Mouse (Mus musculus) neural tube, embryonic 14.5 days (tissue): ENCODE results near the gene Col19a1. TPM values are rescaled to one million over a fixed set of nuclear protein-coding genes. Genes with fewer than 3 reads are reported as not detected.
"Not testable (repeated sequence)": the region's sequence is repeated elsewhere in the genome, so short reads cannot be mapped to it uniquely, and the experiment has no call there.

ENCODE experiments used
- ATAC-seq: fragments of 200-750 bp; cut with Nextera tagmentation; 2 replicates; pipeline ENCODE4 v1.8.0; 2017; ENCODE audit warnings: low read depth, mild to moderate bottlenecking, moderate TSS enrichment, moderate library complexity
- H3K27ac ChIP-seq: fragments of 300-500 bp; sonication (generic); 2 replicates; pipeline ENCODE4 v1.5.1; 2014; ENCODE audit warnings: low read depth, mild to moderate bottlenecking, control low read depth, low read length, moderate library complexity, mixed read lengths
- H3K27me3 ChIP-seq: fragments of 300-500 bp; sonication (generic); 2 replicates; pipeline ENCODE4 v1.6.1; 2014; ENCODE audit warnings: low read length; ENCODE audit not compliant: control insufficient read depth, insufficient read depth
- H3K36me3 ChIP-seq: fragments of 300-500 bp; sonication (generic); 2 replicates; pipeline ENCODE4 v1.6.1; 2014; ENCODE audit warnings: low read length, mixed read lengths; ENCODE audit not compliant: control insufficient read depth, insufficient read depth
- H3K4me1 ChIP-seq: fragments of 300-500 bp; sonication (generic); 2 replicates; pipeline ENCODE4 v1.6.1; 2014; ENCODE audit warnings: low read length; ENCODE audit not compliant: control insufficient read depth, insufficient read depth
- H3K4me2 ChIP-seq: fragments of 300-500 bp; sonication (generic); 2 replicates; pipeline ENCODE4 v1.6.1; 2014; ENCODE audit warnings: mild to moderate bottlenecking, low read depth, low read length, control low read depth
- H3K4me3 ChIP-seq: fragments of 300-500 bp; sonication (generic); 2 replicates; pipeline ENCODE4 v1.5.1; 2014; ENCODE audit warnings: low read depth, low read length, control low read depth, mixed read lengths
- H3K9ac ChIP-seq: fragments of 300-500 bp; sonication (generic); replicated peaks from 2 replicates; pipeline ENCODE4 v1.6.1; 2014; ENCODE audit warnings: low read depth, mild to moderate bottlenecking, control low read depth, low read length, mixed read lengths
- H3K9me3 ChIP-seq: fragments of 300-500 bp; sonication (generic); 2 replicates; pipeline ENCODE4 v1.6.1; 2016; ENCODE audit warnings: low read length; ENCODE audit not compliant: control insufficient read depth
- WGBS: fragments of 180-500 bp; shearing (Covaris S2); extraction: QIAGEN DNeasy Blood & Tissue Kit; methylation state at CpG from one replicate; pipeline ENCODE4 v1.1.7; 2014; 5-methylcytosine and 5-hydroxymethylcytosine counted together
- polyA plus RNA-seq: library from polyadenylated mRNA; unstranded; fragments of >200 nt; fragmentation: Nextera tagmentation; extraction: Ambion mirVana; gene quantifications from 2 replicates; pipeline ENCODE4 v1.2.1, GENCODE M21; 2014

Col19a1 gene
- polyA plus RNA-seq = 1.2 and 2.1 TPM in 2 replicates

DNA sequence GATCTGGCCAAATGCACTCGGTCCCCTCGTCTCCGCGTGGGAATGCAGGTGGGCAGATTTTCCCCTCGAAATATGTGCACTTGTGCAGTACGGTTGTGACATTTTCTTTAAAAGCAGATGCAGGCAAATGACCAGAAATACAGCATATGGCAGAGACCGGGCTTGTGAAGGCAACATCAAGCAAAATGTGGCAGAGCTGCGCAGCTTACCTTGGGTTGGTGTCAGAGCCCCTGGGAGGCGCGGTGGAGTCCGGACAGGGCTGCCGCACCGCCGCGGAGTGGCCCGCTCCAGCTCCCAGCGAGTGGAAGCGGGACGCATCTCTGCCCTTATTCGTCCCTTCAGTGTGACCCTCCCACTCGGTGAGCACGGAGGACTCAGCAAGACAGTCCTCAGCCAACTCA lies at the start of gene Col19a1:
TSS of gene Col19a1 (minus strand) at position 332 of the 401 bp plus-strand sequence.
- WGBS = 1% methylated on average over 22 of the region's 22 CpGs
- ATAC-seq = peak; percentile 45; the same call in 1 of the 2 replicates
- Histone ChIP-seq H3K4me3 (peak within 1 kb of the TSS; percentile 63), H3K4me1 (peaks cover 6% of the 10 kb centered on the region; the same call in 1 of the 2 replicates), H3K9ac (peak within 1 kb of the TSS; percentile 63), H3K36me3 (no peaks in the 10 kb centered on the region), H3K9me3 (no peaks in the 10 kb centered on the region), H3K27me3 (peaks cover 26% of the 10 kb centered on the region), H3K27ac (no peak within 1 kb of the TSS), H3K4me2 (peak within 1 kb of the TSS; percentile 99)

DNA sequence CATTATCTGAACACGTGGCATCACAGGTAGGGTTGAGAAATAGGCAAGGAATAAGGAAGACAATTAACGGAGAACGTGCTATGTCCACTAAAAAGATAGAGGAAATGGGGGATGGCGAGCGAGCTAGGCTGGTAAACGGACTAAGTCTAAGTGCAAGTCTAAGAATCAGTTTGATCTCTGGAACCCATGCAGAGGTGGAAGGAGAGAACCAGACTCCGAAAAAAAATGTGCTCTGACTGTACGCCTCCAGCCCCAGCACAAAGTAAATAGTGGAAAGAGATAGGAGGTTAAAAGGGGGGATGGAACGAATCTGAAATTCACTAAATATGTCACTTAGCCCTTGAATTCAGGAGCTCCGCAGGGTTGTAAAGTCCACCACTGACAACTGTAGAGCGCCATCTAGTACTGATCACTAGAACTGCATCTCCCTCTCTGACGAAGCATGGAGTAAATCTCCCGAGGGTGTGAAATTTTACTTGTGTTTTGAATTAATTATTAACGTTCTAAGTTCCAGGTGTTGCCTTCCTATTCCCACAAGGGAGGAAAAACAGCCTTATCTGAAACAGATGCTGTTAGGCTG lies 46.4 kb upstream of the Col19a1 start:
- no peaks in the 10 kb centered on the region for H3K9me3 ChIP-seq
- H3K4me1 ChIP-seq = no peaks in the 10 kb centered on the region
- ATAC-seq = no peak
- H3K27me3 ChIP-seq = no peaks in the 10 kb centered on the region
- H3K27ac ChIP-seq = no peak overlapping the region
- no peak overlapping the region for H3K9ac ChIP-seq
- no peak overlapping the region for H3K4me3 ChIP-seq
- WGBS = 41% methylated on average over 14 of the region's 14 CpGs
- no peak overlapping the region for H3K4me2 ChIP-seq
- no peaks in the 10 kb centered on the region for H3K36me3 ChIP-seq

DNA sequence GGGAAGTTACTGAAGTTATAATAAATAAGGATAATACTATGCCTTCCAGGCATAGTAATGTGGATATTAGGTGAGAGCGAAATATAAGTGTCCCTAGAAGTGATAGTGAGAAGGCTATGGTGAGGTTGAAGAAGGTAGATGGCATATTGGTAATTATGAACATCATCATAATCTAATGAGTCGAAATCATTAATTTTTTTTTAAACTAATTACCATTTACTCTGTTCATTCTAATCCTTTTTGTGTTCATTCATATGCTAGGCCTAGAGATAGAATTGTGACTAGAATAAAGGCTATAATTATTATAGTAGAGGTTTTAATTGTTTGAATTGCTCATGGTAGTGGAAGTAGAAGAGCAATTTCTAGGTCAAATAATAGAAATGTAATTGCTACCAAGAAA lies 25.3 kb upstream of the Col19a1 start:
- ATAC-seq = not testable (repeated sequence)

DNA sequence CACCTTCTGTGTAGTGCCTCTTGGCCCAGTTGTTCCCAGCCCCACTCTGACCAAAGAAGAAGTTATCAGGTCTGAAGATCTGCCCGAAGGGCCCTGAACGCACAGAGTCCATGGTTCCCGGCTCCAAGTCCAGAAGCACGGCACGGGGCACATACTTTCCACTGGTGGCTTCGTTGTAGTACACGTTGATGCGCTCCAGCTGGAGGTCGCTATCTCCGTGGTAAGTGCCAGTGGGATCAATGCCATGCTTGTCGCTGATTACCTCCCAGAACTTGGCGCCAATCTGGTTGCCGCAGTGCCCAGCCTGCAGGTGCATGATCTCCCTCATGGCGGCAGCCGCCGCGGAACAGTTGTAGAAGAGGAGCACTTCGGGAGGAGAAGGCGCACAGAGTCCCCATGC lies 7.8 kb upstream of the Col19a1 start:
- no peak overlapping the region for H3K9ac ChIP-seq
- no peak overlapping the region for H3K4me2 ChIP-seq
- no peaks in the 10 kb centered on the region for H3K27me3 ChIP-seq
- H3K4me3 ChIP-seq = no peak overlapping the region
- 98% methylated on average over 19 of the region's 19 CpGs for WGBS
- ATAC-seq = no peak
- 0 out of 2 replicates have a peak, but pooled peaks cover 2% of the 10 kb centered on the region for H3K9me3 ChIP-seq
- H3K36me3 ChIP-seq = no peaks in the 10 kb centered on the region
- H3K4me1 ChIP-seq = no peaks in the 10 kb centered on the region
- H3K27ac ChIP-seq = no peak overlapping the region

More for the DNA sequence above, 25.3 kb upstream of the Col19a1 start:
- H3K9ac ChIP-seq, H3K4me2 ChIP-seq, H3K27me3 ChIP-seq, H3K4me1 ChIP-seq, H3K36me3 ChIP-seq, H3K9me3 ChIP-seq, H3K27ac ChIP-seq, H3K4me3 ChIP-seq: not testable (repeated sequence)
- 1% methylated on average over 1 of the region's 2 CpGs for WGBS

DNA sequence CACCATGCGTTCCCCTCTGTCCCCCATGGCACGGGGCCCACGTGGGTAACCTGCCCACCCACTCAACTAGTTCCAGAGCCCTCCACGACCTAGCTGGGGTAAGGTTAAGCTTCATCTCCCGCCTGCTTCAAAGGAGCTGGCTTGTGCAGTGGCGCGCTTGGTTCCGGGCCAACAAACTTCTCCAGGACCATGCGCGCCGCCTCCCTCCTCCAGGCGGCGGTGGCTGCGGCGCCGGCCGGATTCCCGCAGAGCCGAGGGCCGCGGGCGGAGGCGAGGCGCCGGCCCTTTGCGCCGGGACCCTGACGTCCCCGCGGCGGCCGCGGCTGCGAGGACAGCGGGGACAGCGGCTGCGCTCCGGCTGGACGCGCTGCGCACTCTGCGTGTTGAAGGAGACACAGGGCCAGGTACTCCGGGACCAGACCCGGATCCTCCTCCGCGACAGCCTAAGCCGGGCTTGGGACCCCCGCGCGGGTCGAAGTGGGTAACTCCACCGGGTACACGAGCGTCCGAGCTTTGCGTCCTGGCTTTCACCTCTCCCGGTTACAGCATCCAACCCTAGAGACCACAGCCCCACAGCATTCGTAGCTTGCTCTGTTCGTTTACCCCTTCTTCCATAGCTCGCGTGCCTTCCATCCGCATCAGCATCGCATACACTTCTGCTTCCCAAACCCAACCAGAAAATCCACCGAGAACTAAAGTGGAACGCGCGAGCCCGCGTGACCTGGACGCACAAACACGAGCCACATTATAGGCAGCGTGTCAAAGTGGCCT lies 717 bp downstream of the Col19a1 start:
- peak; percentile 89 for ATAC-seq
- Histone ChIP-seq H3K9ac (peak overlapping the region; percentile 63), H3K4me1 (peaks cover 6% of the 10 kb centered on the region; the same call in 1 of the 2 replicates), H3K27me3 (peaks cover 26% of the 10 kb centered on the region), H3K27ac (no peak overlapping the region), H3K9me3 (no peaks in the 10 kb centered on the region), H3K36me3 (no peaks in the 10 kb centered on the region), H3K4me3 (peak overlapping the region; percentile 63), H3K4me2 (peak overlapping the region; percentile 99)
- 1% methylated on average over 58 of the region's 72 CpGs for WGBS

DNA sequence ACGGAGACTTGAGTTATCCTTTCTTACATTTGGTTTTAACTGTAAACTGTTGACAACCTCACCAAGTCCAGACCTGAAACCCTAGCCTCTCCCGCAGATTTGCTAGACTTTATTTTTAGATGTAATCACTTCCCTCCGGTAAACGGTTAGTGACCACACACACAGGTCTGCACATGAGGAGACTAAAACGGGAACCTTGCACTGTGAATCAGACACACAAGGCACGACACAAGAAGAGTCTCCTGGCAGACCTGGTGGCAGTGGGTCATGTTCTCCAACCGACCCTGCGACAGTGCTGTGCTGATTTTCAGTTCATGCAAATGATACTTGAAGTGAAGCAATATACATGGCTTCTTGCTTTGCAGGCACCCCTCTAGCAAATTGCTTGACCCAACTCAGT lies 14.7 kb downstream of the Col19a1 start:
- H3K4me2 ChIP-seq = no peak overlapping the region
- no peak overlapping the region for H3K9ac ChIP-seq
- no peak overlapping the region for H3K27ac ChIP-seq
- WGBS = 90% methylated on average over 8 of the region's 8 CpGs
- ATAC-seq = no peak
- no peaks in the 10 kb centered on the region for H3K9me3 ChIP-seq
- H3K36me3 ChIP-seq = no peaks in the 10 kb centered on the region
- H3K4me3 ChIP-seq = no peak overlapping the region
- H3K27me3 ChIP-seq = no peaks in the 10 kb centered on the region
- no peaks in the 10 kb centered on the region for H3K4me1 ChIP-seq

DNA sequence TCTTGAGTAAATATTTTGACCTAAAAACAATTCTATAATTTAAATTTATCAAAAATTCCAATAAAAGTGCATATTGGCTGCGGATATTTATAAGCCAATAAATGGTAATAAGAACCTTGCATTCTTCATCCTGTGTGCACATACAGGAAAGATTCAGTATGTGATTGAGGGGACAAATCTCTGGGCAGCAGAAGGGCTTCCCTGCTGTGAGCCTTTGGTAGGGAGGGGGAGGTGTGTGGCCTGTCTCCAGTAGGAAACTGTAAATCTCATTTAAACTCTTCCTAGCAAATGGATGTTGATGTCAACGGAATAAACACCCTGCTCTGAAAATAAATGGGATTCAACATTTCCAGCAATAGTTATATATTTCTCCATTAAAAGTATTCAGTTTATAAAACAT lies 23.2 kb downstream of the Col19a1 start:
- Histone ChIP-seq H3K9me3 (no peaks in the 10 kb centered on the region), H3K27me3 (no peaks in the 10 kb centered on the region), H3K4me1 (no peaks in the 10 kb centered on the region), H3K36me3 (no peaks in the 10 kb centered on the region), H3K4me2 (no peak overlapping the region), H3K4me3 (no peak overlapping the region), H3K9ac (no peak overlapping the region), H3K27ac (no peak overlapping the region)
- WGBS = 38% methylated on average over 2 of the region's 2 CpGs
- ATAC-seq = no peak

DNA sequence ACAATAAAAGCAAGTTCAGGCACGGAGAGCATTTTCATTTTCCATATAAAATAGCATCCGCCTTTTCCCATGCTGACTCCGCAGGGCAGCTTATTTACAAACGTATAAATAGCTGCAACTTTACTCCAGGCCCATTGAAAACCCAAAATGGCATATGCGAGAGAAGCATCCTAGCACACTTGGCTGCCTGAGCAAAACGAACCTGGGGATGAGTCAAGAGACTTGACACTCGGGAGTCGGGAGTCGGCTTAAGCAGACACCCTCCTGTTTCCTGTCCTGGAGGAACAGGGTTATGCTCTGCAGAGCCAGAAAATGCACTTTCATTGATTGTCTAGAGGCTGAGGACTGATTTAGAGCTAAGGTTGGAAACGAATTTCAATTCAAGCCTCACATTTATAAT lies 29.3 kb downstream of the Col19a1 start:
- Histone ChIP-seq H3K9ac (no peak overlapping the region), H3K4me1 (no peaks in the 10 kb centered on the region), H3K27me3 (no peaks in the 10 kb centered on the region), H3K27ac (no peak overlapping the region), H3K36me3 (no peaks in the 10 kb centered on the region), H3K9me3 (no peaks in the 10 kb centered on the region), H3K4me2 (no peak overlapping the region), H3K4me3 (no peak overlapping the region)
- no peak for ATAC-seq
- 69% methylated on average over 10 of the region's 10 CpGs for WGBS

DNA sequence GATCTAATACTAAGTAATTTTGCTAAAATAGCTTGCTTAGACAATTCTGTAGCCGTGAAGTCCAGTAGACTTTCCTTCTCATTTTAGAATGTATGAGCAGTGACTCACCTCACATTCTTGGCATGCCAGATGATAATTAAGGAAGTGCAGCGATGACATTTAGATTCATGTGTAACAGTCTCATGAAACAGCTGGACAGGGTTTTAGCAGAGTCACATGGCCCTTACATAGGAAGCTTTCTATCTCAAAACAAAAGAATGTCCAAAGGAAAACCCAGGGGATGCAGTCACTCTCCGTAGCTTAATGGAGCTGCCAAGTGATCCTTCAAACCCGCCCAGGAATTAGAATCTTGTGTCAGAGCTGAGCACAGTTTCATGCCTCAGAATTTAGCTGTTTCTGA lies 33.8 kb downstream of the Col19a1 start:
- H3K9me3 ChIP-seq = no peaks in the 10 kb centered on the region
- no peaks in the 10 kb centered on the region for H3K4me1 ChIP-seq
- no peaks in the 10 kb centered on the region for H3K36me3 ChIP-seq
- no peak overlapping the region for H3K4me3 ChIP-seq
- WGBS = 51% methylated on average over 4 of the region's 4 CpGs
- no peak overlapping the region for H3K27ac ChIP-seq
- no peak overlapping the region for H3K4me2 ChIP-seq
- H3K27me3 ChIP-seq = no peaks in the 10 kb centered on the region
- ATAC-seq = no peak
- H3K9ac ChIP-seq = no peak overlapping the region
